Mouse (Mus musculus) cerebellum, postnatal 10 days (tissue): ENCODE data around the gene Vipr2.

Source experiments
- DNase-seq, 2 experiments: peaks; one replicate each; pipeline ENCODE4 v3.0.0; 2021; ENCODE audit warnings: mixed read lengths in 2 of 2

The Vipr2 gene

GRCm38 (mm10) chr12:116159223-116159622, 81.7 kb downstream of the Vipr2 start:
- DNase-seq: no peak

- no peak for DNase-seq
Observed at GRCm38 (mm10) chr12:116159695-116160094, 82.2 kb downstream of the Vipr2 start.

GRCm38 (mm10) chr12:116165368-116165767, 87.8 kb downstream of the Vipr2 start:
- DNase-seq: no peak

GRCm38 (mm10) chr12:116169666-116170065, 92.1 kb downstream of the Vipr2 start:
- peak; percentile 33 to 57 for DNase-seq

GRCm38 (mm10) chr12:116176930-116177329, 99.4 kb downstream of the Vipr2 start:
- DNase-seq: peak in 1 of 2 experiments; percentile 12

- DNase-seq: no peak
Observed at GRCm38 (mm10) chr12:116181436-116182050, 104.0 kb downstream of the Vipr2 start.

GRCm38 (mm10) chr12:116182376-116182775, 104.8 kb downstream of the Vipr2 start:
- DNase-seq: no peak

- DNase-seq: no peak
Observed at GRCm38 (mm10) chr12:116183212-116183935, 105.8 kb downstream of the Vipr2 start.

- no peak for DNase-seq
Observed at GRCm38 (mm10) chr12:116193952-116194351, 116.4 kb downstream of the Vipr2 start.

GRCm38 (mm10) chr12:116194641-116195040, 117.1 kb downstream of the Vipr2 start:
- DNase-seq: peak in 1 of 2 experiments; percentile 9
